Mouse (Mus musculus) adrenal gland, postnatal 4 days (tissue): ENCODE data around the gene Rpl26. TPM values are rescaled to one million over a fixed set of nuclear protein-coding genes. Genes with fewer than 3 reads are reported as not detected.

ENCODE experiments used
- total RNA-seq, 2 experiments: library from RNA; stranded (reverse); gene quantifications; 2 replicates each; pipeline ENCODE4 v1.2.3; 2021

Rpl26 gene
- total RNA-seq, 2 experiments from 2014 or later = 1,502 to 1,552 TPM

Other genes starting within 250 kb of the Rpl26 start
- 10 to 100 TPM; 69.4 to 98.3 TPM for gene Myh10, start 210.0 kb upstream of the Rpl26 start, total RNA-seq
- gene Ndel1, start 29.7 kb upstream of the Rpl26 start, total RNA-seq = 10 to 100 TPM; 59.1 to 61.4 TPM
- gene Rnf222, start 13.0 kb upstream of the Rpl26 start, total RNA-seq = under 1 TPM; 0.17 to 0.20 TPM
- gene Odf4, start 25.5 kb downstream of the Rpl26 start, total RNA-seq = 1 to 10 TPM; 1.5 TPM
- gene Arhgef15, start 55.9 kb downstream of the Rpl26 start, total RNA-seq = 10 to 100 TPM; 28.6 to 29.5 TPM
- 1 to 10 TPM; 5.8 to 5.9 TPM for gene Slc25a35, start 66.5 kb downstream of the Rpl26 start, total RNA-seq
- 10 to 100 TPM; 19.4 to 20.1 TPM for gene Rangrf, start 73.6 kb downstream of the Rpl26 start, total RNA-seq
- 10 to 100 TPM; 37.5 to 42.3 TPM for gene Pfas, start 106.9 kb downstream of the Rpl26 start, total RNA-seq
- 10 to 100 TPM; 50.2 to 51.3 TPM for gene Ctc1, start 114.3 kb downstream of the Rpl26 start, total RNA-seq
- 10 to 100 TPM; 41.5 to 41.7 TPM for gene Aurkb, start 144.1 kb downstream of the Rpl26 start, total RNA-seq
- 10 to 100 TPM; 24.3 to 26.0 TPM for gene Borcs6, start 158.1 kb downstream of the Rpl26 start, total RNA-seq
- 10 to 100 TPM; 20.6 TPM for gene Tmem107, start 169.2 kb downstream of the Rpl26 start, total RNA-seq
- gene Vamp2, start 186.9 kb downstream of the Rpl26 start, total RNA-seq = 100 to 1,000 TPM; 208 to 226 TPM
- gene Per1, start 193.6 kb downstream of the Rpl26 start, total RNA-seq = 100 to 1,000 TPM in 1 of 2 experiments, 10 to 100 TPM in 1; 99.4 to 130 TPM
- under 1 TPM; 0.51 to 0.59 TPM for gene Hes7, start 218.8 kb downstream of the Rpl26 start, total RNA-seq
- gene 9130213A22Rik, start 221.0 kb downstream of the Rpl26 start, total RNA-seq = 1 to 10 TPM; 1.3 to 1.4 TPM
- under 1 TPM; 0.67 to 0.73 TPM for gene Aloxe3, start 224.3 kb downstream of the Rpl26 start, total RNA-seq